Mouse (Mus musculus) kidney, adult 11 months (tissue): ENCODE results near the gene Olfr199.
"Not testable (repeated sequence)": the region's sequence is repeated elsewhere in the genome, so short reads cannot be mapped to it uniquely, and the experiment has no call there.

Source experiments
- DNase-seq: peaks from one replicate; pipeline ENCODE4 v3.0.0; 2022

Olfr199 gene

GRCm38 (mm10) chr16:59219667-59220066 lies at the start of gene Olfr199:
Gene Olfr199 (minus strand): TSS chr16:59219767.
- not testable (repeated sequence) for DNase-seq

GRCm38 (mm10) chr16:59269097-59269496 lies 49.5 kb upstream of the Olfr199 start:
- DNase-seq, result not testable (repeated sequence)

DNA sequence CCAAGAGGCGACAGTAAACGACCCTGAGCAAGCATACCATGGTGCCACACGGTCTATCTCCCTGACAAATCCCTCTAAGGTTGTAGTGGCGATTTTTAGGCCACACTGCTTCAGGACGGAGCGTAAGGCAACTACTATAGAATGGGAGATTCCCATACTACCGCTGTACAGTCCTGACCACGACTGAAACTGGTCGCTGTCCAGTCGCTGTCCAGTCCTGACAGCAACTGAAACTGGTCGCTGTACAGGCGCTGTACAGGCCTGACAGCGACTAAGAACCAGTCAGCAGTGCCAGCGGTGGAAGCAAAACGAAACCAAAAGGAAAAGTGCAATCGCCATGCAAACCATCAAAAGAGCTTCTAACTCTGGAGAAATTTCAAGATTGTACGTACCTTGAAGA lies 30.1 kb upstream of the Olfr199 start:
- no peak for DNase-seq

DNA sequence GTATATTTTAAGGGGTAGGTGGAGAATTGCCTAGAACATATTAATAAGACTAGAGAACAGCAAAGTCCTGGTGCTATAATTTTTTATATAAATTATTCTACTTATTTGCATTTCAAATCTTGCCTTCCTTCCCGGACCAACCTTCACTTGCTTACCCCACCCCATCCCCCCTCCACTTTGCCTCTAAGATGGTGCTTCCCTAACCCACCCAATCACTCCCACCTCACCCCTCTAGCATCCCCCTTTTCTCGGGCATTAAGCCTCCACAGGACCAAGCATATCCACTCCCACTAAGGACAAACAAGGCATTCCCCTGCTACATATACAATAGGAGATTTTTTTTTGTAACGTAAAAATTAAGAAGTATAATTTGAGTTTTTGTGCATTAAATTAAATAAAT lies 1.7 kb downstream of the Olfr199 start:
- DNase-seq, result not testable (repeated sequence)

GRCm38 (mm10) chr16:59203433-59203832 lies 16.1 kb downstream of the Olfr199 start, which contains the start of gene Olfr198:
Gene Olfr198 (minus strand): TSS chr16:59203533.
- DNase-seq, result not testable (repeated sequence)

DNA sequence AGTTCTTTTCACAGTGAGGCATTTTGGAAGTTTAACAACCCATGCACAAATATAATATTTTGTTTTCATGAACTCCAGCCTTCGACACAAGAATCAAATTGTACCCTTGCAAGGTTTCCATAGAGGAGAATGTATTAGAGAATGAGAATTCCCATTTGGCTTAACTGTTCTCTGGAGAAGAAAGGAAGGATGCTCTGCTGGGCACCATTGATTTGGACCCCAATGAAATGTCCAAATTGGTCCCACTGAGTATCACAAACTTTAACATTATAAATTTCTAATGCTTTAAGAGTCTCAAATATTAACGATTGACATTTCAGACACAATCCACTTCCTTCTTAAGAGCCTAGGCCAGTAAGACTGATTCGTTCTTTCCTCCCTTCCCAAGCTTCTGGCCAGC lies 49.2 kb downstream of the Olfr199 start, which contains the start of gene Olfr196:
Gene Olfr196 (minus strand): TSS at position 101 of the 400 bp plus-strand sequence.
- DNase-seq, result no peak
